Comparison of ENCODE assay signal across 23 mouse cellular contexts in the genomic region with DNA sequence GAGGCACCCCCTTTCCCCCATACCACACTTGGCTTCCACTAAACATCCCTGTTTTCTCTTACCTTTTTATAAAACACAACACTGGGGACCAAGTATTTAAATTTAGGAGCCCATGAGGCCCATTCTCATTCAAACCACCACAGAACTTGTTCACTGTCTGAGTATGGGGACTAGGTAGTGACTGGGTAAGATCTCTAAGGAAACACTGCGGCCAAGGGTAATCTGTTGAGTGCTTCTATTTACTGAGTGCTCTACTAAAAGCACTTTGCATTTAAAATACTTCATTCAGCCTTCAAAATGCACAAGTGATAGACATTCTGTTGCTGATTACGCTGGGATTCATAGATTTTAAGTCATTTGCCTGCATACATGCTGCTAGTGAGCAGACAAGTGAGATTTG.
DNase-seq lines count a peak whose midpoint lies in the region; ATAC-seq and TF ChIP-seq lines count a peak whose summit lies in the region.
"Had no signal": no experiment of that assay in that cellular context is flagged by ENCODE, and none has a peak within 500 bp of the region (broad histone marks: within the 10 kb centered on the region; RNA-seq: fewer than 3 reads in every experiment).

No protein-coding gene starts in this region.

- WGBS in heart, embryonic 12.5 days = 92% methylated on average over 2 of the region's 2 CpGs

- in situ Hi-C loops in ES-E14 (cut with MboI; ENCODE audit: low sequenced_read_pairs in 2 of 2, unreplicated experiment in 2 of 2) = no loop called here

- DNase-seq in heart, adult 11 months = peak; percentile 33
- DNase-seq in ES-E14 (ENCODE audit: low read depth, low spot score) (no peak), ZHBTc4 (ENCODE audit: low read depth, low spot score) (peak; percentile 83)
- no peak for DNase-seq in testis, postnatal 10 days (ENCODE audit: low spot score)
- DNase-seq in lung, postnatal 25 days (ENCODE audit: low spot score) = no peak
- DNase-seq: adrenal gland, adult 2 months; adrenal gland, postnatal 10 days; adrenal gland, postnatal 25 days; B cell, adult 2 months; cerebellum, adult 11 months; cerebellum, adult 18-20 months; cerebellum, adult 8-10 months; cerebellum, adult 9-11 months; cerebellum, postnatal 14 days; cerebellum, postnatal 36 days; forebrain, postnatal 0 days had no signal

- peaks cover 6% of the 10 kb centered on the region; the same call in 1 of the 2 replicates for H3K9me3 ChIP-seq in heart, embryonic 12.5 days (replicated peaks)
- H3K9me3 ChIP-seq in ES-E14 (ENCODE audit: control insufficient read depth, insufficient read depth, low read depth, low read length) = no peaks in the 10 kb centered on the region
- H3K9me3 ChIP-seq: embryonic facial prominence, embryonic 10.5 days; embryonic facial prominence, embryonic 12.5 days; forebrain, embryonic 13.5 days; forebrain, embryonic 15.5 days had no signal

- ATAC-seq in heart, embryonic 12.5 days (ENCODE audit: insufficient number of reproducible peaks, low FRiP score) = no peak
- ATAC-seq: CD4-positive, CD25-positive, alpha-beta regulatory T cell, adult 4 months; forebrain, embryonic 13.5 days; forebrain, embryonic 15.5 days; forebrain, postnatal 0 days had no signal

- no peak overlapping the region for H3K27ac ChIP-seq in heart, embryonic 12.5 days (ENCODE audit: poor library complexity, severe bottlenecking)
- peak overlapping the region; percentile 63; the same call in 1 of the 2 replicates for H3K27ac ChIP-seq in ES-E14 (ENCODE audit: insufficient read depth, low read depth, low read length, poor library complexity, severe bottlenecking)
- H3K27ac ChIP-seq: embryonic facial prominence, embryonic 10.5 days; embryonic facial prominence, embryonic 12.5 days; forebrain, embryonic 13.5 days; forebrain, embryonic 15.5 days had no signal

- no peak overlapping the region for H3K4me2 ChIP-seq in heart, embryonic 12.5 days
- H3K4me2 ChIP-seq: embryonic facial prominence, embryonic 12.5 days; forebrain, embryonic 13.5 days; forebrain, embryonic 15.5 days had no signal

- H3K4me1 ChIP-seq in heart, embryonic 12.5 days (replicated peaks) = peaks cover 13% of the 10 kb centered on the region
- peaks cover 1 to 10% of the 10 kb centered on the region in 2 experiments; a peak in 3 of 4 replicates for H3K4me1 ChIP-seq in ES-E14 (ENCODE audit: control insufficient read depth in 2 of 2, insufficient read depth in 2 of 2, low read length in 2 of 2, poor library complexity in 1 of 2)
- H3K4me1 ChIP-seq: embryonic facial prominence, embryonic 12.5 days; forebrain, embryonic 13.5 days; forebrain, embryonic 15.5 days had no signal

- no peaks in the 10 kb centered on the region for H3K36me3 ChIP-seq in heart, embryonic 12.5 days
- no peaks in the 10 kb centered on the region for H3K36me3 ChIP-seq in ES-E14 (ENCODE audit: control insufficient read depth, insufficient read depth, low read length, poor library complexity, severe bottlenecking)
- H3K36me3 ChIP-seq: embryonic facial prominence, embryonic 10.5 days; embryonic facial prominence, embryonic 12.5 days; forebrain, embryonic 15.5 days had no signal

- no peak overlapping the region for H3K4me3 ChIP-seq in heart, embryonic 12.5 days
- no peak overlapping the region for H3K4me3 ChIP-seq in ES-E14 (ENCODE audit: insufficient read depth in 1 of 2, low read depth in 1 of 2, low read length in 2 of 2, poor library complexity in 1 of 2, severe bottlenecking in 1 of 2)
- H3K4me3 ChIP-seq: embryonic facial prominence, embryonic 10.5 days; embryonic facial prominence, embryonic 12.5 days; forebrain, embryonic 13.5 days; forebrain, embryonic 15.5 days had no signal

- no peaks in the 10 kb centered on the region for H3K27me3 ChIP-seq in heart, embryonic 12.5 days (replicated peaks)
- H3K27me3 ChIP-seq: CH12.LX; embryonic facial prominence, embryonic 12.5 days; forebrain, embryonic 13.5 days; forebrain, embryonic 15.5 days had no signal

- H3K9ac ChIP-seq in heart, embryonic 12.5 days = no peak overlapping the region
- H3K9ac ChIP-seq in ES-E14 (ENCODE audit: insufficient read depth, low read depth, low read length, poor library complexity, severe bottlenecking) = no peak overlapping the region
- H3K9ac ChIP-seq: embryonic facial prominence, embryonic 12.5 days; forebrain, embryonic 13.5 days; forebrain, embryonic 15.5 days; forebrain, postnatal 0 days had no signal

TF ChIP-seq in ES-E14, 5 proteins besides CTCF, POLR2A, EP300 and RAD21:
- TF ChIP-seq ZC3H11A (IDR thresholded peaks at IDR 0.05; ENCODE audit: borderline replicate concordance, low read depth, low read length) (no peak), CHD2 (IDR thresholded peaks at IDR 0.05; ENCODE audit: low read depth, low read length) (no peak)
TF ChIP-seq in ES-E14: peak in this region for 0.

Comparison
In these comparisons a context has a peak if more than half of its experiments do, and no peak if none do; other contexts are left out.
1. DNase-seq: peak in heart, adult 11 months (single experiment) and ZHBTc4 (single experiment); none in ES-E14 (single experiment), testis, postnatal 10 days (single experiment) and lung, postnatal 25 days (single experiment).